In genomic region chr5:66872681-66873080, GRCm38 (mm10) we compare ENCODE assay signal across 23 mouse cellular contexts.
DNase-seq lines count a peak whose midpoint lies in the region; ATAC-seq and TF ChIP-seq lines count a peak whose summit lies in the region.
"Had no signal": no experiment of that assay in that cellular context is flagged by ENCODE, and none has a peak within 500 bp of the region (broad histone marks: within the 10 kb centered on the region; RNA-seq: fewer than 3 reads in every experiment).

No protein-coding gene starts in this region.

- DNase-seq in heart, adult 11 months = peak; percentile 66
- no peak for DNase-seq in heart, adult 8-10 months (ENCODE audit: low spot score)
- peak; percentile 64 for DNase-seq in brain, adult 2 months (ENCODE audit: low read depth, low spot score)
- DNase-seq in layer of hippocampus, postnatal 10 days (ENCODE audit: low spot score in 2 of 2) = no peak
- DNase-seq: adrenal gland, postnatal 10 days; adrenal gland, postnatal 36 days; B cell, adult 2 months; embryo, embryonic 11 days; kidney, adult 2 months had no signal

- ATAC-seq in forebrain, embryonic 15.5 days (replicated peaks) = 0 out of 2 replicates have a peak, but pooled peaks have one; percentile 48
- ATAC-seq in forebrain, embryonic 13.5 days = no peak
- ATAC-seq: intestine, postnatal 0 days; Patski had no signal

- no peak overlapping the region for H3K9ac ChIP-seq in forebrain, embryonic 15.5 days (replicated peaks)
- no peak overlapping the region for H3K9ac ChIP-seq in forebrain, embryonic 13.5 days
- H3K9ac ChIP-seq: embryonic facial prominence, embryonic 13.5 days; heart, embryonic 13.5 days; hindbrain, embryonic 12.5 days; hindbrain, embryonic 15.5 days had no signal

- no peak overlapping the region for H3K27ac ChIP-seq in forebrain, embryonic 15.5 days (replicated peaks)
- H3K27ac ChIP-seq in forebrain, embryonic 13.5 days = no peak overlapping the region
- peak overlapping the region; percentile 81 for H3K27ac ChIP-seq in olfactory bulb, adult 2 months (ENCODE audit: insufficient read depth, low read depth, low read length)
- H3K27ac ChIP-seq: embryonic facial prominence, embryonic 10.5 days; embryonic facial prominence, embryonic 13.5 days; heart, embryonic 13.5 days; hindbrain, embryonic 12.5 days; hindbrain, embryonic 15.5 days had no signal

- no peaks in the 10 kb centered on the region for H3K36me3 ChIP-seq in forebrain, embryonic 15.5 days
- no peaks in the 10 kb centered on the region for H3K36me3 ChIP-seq in forebrain, embryonic 13.5 days (ENCODE audit: poor library complexity, severe bottlenecking)
- H3K36me3 ChIP-seq: embryonic facial prominence, embryonic 10.5 days; G1E; heart, embryonic 13.5 days; hindbrain, embryonic 12.5 days; hindbrain, embryonic 15.5 days had no signal

- no peak overlapping the region for H3K4me2 ChIP-seq in forebrain, embryonic 15.5 days (replicated peaks)
- no peak overlapping the region for H3K4me2 ChIP-seq in forebrain, embryonic 13.5 days
- H3K4me2 ChIP-seq: embryonic facial prominence, embryonic 13.5 days; heart, embryonic 13.5 days; hindbrain, embryonic 12.5 days; hindbrain, embryonic 15.5 days had no signal

- TF ChIP-seq CTCF in olfactory bulb, adult 2 months (IDR thresholded peaks at IDR 0.05; ENCODE audit: insufficient read depth, low read depth, low read length) = no peak

- no peaks in the 10 kb centered on the region for H3K9me3 ChIP-seq in forebrain, embryonic 15.5 days
- H3K9me3 ChIP-seq in forebrain, embryonic 13.5 days (replicated peaks) = no peaks in the 10 kb centered on the region
- H3K9me3 ChIP-seq: embryonic facial prominence, embryonic 10.5 days; embryonic facial prominence, embryonic 13.5 days; heart, embryonic 13.5 days; hindbrain, embryonic 12.5 days; hindbrain, embryonic 15.5 days had no signal

- TF ChIP-seq POLR2A in olfactory bulb, adult 2 months (IDR thresholded peaks at IDR 0.05; ENCODE audit: insufficient read depth, low read depth, low read length) = no peak

- H3K4me1 ChIP-seq in forebrain, embryonic 15.5 days = 0 out of 2 replicates have a peak, but pooled peaks cover 3% of the 10 kb centered on the region
- no peaks in the 10 kb centered on the region for H3K4me1 ChIP-seq in forebrain, embryonic 13.5 days
- H3K4me1 ChIP-seq in olfactory bulb, adult 2 months (ENCODE audit: control insufficient read depth, insufficient read depth, low read length) = peaks cover 22% of the 10 kb centered on the region

- WGBS in forebrain, embryonic 15.5 days = 69% methylated on average over 6 of the region's 6 CpGs
- 77% methylated on average over 6 of the region's 6 CpGs for WGBS in forebrain, embryonic 13.5 days
- WGBS in olfactory bulb, adult 2 months = 26% methylated on average over 6 of the region's 6 CpGs

- no peak overlapping the region for H3K4me3 ChIP-seq in forebrain, embryonic 15.5 days
- no peak overlapping the region for H3K4me3 ChIP-seq in forebrain, embryonic 13.5 days
- no peak overlapping the region for H3K4me3 ChIP-seq in olfactory bulb, adult 2 months (ENCODE audit: insufficient read depth, low read depth, low read length)
- H3K4me3 ChIP-seq: embryonic facial prominence, embryonic 10.5 days; embryonic facial prominence, embryonic 13.5 days; erythroblast, embryonic 14.5 days; gastrocnemius, adult 2 months; heart, embryonic 13.5 days; hindbrain, embryonic 12.5 days; hindbrain, embryonic 15.5 days had no signal

- H3K27me3 ChIP-seq in forebrain, embryonic 15.5 days = no peaks in the 10 kb centered on the region
- no peaks in the 10 kb centered on the region for H3K27me3 ChIP-seq in forebrain, embryonic 13.5 days
- H3K27me3 ChIP-seq: CH12.LX; embryonic facial prominence, embryonic 13.5 days; heart, embryonic 13.5 days; hindbrain, embryonic 12.5 days; hindbrain, embryonic 15.5 days; Patski had no signal

Comparison
In these comparisons a context has a peak if more than half of its experiments do, and no peak if none do; other contexts are left out.
1. DNase-seq: peak in heart, adult 11 months (single experiment) and brain, adult 2 months (single experiment); none in heart, adult 8-10 months (single experiment) and layer of hippocampus, postnatal 10 days (0 of 2).